Mouse (Mus musculus): ENCODE results near the gene Taf1c. TPM values are rescaled to one million over a fixed set of nuclear protein-coding genes. Genes with fewer than 3 reads are reported as not detected.

The Taf1c gene
- 10 to 100 TPM; 16.6 to 22.2 TPM for total RNA-seq (2023)

DNA sequence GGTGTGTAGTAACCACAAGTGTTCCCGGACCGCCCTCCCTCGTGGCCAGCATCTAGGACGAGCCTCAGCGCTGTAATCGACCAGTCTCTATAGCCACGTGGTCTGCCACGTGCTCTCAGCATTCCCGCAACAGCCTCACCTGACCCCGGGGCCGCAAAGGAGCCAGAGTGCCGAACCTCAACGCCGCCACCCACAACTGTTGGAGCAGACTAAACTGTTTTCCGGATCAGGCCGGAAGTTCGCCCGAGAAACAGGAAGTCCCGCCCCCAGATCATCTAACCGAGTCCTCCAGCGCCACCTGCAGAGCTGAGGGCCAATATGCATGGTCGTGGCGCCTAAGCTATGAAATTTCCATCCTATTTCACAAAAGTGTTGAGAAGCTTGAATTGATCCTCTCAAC, at the start of gene Taf1c:
Gene Taf1c, minus strand, starts transcription at position 227 of the 400 bp plus-strand sequence.

DNA sequence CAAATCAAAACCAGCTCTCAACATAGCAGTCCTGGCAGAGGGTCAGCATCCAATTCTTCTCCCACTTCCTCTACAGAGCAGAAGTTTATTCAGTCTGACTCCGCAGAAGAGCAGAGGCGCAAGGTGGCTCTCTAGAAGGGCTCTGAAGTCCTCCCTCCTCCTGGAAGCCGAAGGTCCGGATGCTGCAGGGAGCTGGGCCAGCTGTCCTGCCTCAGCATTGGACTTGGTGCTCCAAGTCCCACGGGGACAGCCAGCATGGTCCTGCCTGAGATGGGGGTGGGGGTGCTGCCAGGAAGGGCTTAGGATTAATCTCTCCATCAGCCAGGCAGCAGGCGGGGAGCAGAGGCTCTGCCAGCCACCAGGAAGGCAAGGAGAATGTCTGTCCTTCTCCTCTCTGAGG, 30.4 kb upstream of the Taf1c start, which contains the start of gene Kcng4:
Gene Kcng4, minus strand, starts transcription at position 303 of the 400 bp plus-strand sequence.

DNA sequence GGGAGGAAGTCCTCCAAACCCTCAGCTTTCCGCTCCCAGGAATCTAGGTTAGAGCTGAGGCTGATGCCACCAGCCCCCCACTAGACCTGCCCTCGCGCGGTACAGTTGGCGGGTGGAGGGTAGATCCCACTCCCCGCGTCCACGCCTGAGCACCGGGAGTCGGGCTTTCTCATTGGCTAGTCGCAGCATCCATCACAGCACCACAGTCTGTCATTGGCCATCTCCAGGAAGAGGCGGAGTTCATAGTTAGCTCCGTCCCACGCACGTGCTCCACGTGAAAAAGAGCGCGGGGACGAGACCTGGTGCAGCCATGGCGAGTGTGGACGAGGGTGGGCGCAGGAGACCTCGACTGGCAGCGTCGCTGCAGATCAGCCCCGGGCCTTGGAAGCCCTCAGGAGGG, 7.4 kb upstream of the Taf1c start, which contains the start of gene Adad2:
Gene Adad2, plus strand, starts transcription at position 277 of the 400 bp plus-strand sequence.

DNA sequence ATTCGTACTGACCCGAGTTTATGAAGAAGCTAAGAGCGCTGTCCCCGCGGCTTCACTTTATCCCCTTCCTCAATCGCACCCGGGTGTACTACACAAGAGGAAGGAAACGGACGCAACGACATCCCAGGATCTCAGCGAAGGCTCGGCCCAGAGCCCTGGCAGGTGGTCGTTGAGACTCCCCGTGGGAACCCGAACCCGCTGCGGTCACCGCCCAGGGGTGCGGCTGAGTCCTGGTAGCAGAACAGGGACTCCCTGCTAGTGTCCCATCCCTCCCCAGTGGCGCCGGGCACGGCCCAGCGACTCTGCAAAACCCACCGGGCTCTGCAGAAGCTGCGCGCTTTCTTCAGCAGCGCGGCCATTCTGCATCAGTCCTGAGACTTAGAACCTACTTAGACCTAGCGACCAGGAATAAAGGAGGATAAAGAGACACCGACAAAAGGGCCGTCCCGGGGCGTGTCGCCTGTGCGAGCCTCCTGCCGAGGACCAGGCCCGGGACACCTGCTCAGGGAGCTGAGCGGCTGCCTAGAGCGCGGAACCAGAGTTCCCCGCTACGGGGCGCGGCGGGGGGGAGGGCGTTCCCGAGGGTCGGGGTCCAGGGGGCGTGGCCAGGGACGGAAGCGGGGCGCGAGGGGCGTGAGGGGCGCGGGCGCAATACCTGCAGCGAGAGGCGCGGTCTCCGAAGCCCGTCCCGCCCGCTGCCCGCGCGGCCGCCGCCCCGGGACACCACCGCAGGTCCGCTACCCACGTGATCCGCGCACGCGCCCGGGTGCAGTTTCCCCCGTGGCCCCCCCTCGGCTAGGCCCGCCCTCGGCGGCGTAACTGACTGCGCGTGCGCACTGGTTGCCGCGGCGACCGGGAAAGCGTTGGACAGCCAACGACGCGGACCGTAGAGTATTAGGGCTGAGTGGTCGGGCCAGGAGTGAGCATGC, 30.3 kb downstream of the Taf1c start, which contains the start of the genes Hsdl1 and Dnaaf1:
Gene Hsdl1, minus strand, starts transcription at position 747 of the 929 bp plus-strand sequence.
Gene Dnaaf1, plus strand, starts transcription at position 799 of the 929 bp plus-strand sequence.

DNA sequence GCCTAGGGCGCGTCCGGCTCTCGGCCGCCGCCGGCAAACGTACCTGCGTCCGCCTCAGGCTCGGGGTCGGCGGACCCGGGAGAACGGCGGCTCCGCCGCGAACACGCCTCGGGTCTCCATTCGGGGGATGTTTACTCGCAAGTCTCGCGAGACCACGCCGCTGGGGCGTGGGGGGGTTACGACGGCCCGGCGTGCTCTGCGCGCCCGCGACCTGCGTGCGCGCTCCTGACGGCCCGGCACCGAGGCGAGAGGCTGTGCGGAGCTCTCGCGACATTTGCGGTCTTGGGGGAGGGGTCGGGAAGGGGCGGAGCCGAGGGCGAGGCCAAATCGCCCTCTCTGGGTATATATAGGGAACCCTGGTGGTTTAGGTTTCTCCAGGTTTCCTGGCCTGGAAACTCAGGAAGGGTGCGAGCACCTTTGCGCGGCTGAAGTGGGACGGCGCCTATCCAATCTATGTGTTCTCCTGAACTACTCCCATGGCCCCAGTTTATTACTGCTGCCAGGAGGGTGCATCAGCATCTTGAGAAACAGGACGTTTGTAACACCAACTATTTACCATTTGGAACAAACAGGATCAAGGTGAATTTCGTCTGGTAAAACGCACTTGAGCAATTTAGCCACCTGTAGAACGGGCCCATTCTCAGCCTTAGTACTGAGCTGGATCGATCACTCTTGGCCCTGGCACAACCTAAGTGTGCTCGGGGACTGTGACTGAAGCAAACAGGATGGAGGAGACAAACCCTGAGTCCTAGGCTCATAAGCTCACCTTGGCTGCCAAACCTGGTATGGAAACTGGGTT, 46.2 kb downstream of the Taf1c start, which contains the start of gene Mbtps1:
Gene Mbtps1, minus strand, starts transcription at position 133 of the 799 bp plus-strand sequence.

Other genes starting within 250 kb of the Taf1c start
- gene Mlycd, start 210.3 kb downstream of the Taf1c start, total RNA-seq (2023): 10 to 100 TPM; 15.5 to 16.5 TPM
- gene Osgin1, start 171.1 kb downstream of the Taf1c start, total RNA-seq (2023): 1 to 10 TPM; 4.5 to 4.6 TPM
- not detected for gene Necab2, start 158.5 kb downstream of the Taf1c start, total RNA-seq (2023)
- under 1 TPM in 1 of 2 experiments, not detected in 1; 0.50 TPM for gene Slc38a8, start 103.5 kb downstream of the Taf1c start, total RNA-seq (2023)
- 100 to 1,000 TPM; 123 to 129 TPM for gene Mbtps1, start 46.5 kb downstream of the Taf1c start, total RNA-seq (2023)
- 10 to 100 TPM; 57.0 to 67.7 TPM for gene Hsdl1, start 30.0 kb downstream of the Taf1c start, total RNA-seq (2023)
- not detected for gene Dnaaf1, start 30.0 kb downstream of the Taf1c start, total RNA-seq (2023)
- not detected for gene Adad2, start 7.5 kb upstream of the Taf1c start, total RNA-seq (2023)
- not detected for gene Kcng4, start 30.5 kb upstream of the Taf1c start, total RNA-seq (2023)
- gene Wfdc1, start 61.1 kb upstream of the Taf1c start, total RNA-seq (2023): not detected
- gene Atp2c2, start 94.8 kb upstream of the Taf1c start, total RNA-seq (2023): not detected
- gene Tldc1, start 173.2 kb upstream of the Taf1c start, total RNA-seq (2023): 1 to 10 TPM; 5.8 to 8.0 TPM
- 100 to 1,000 TPM; 511 to 578 TPM for gene Cotl1, start 235.3 kb upstream of the Taf1c start, total RNA-seq (2023)